Mouse (Mus musculus) heart, embryonic 16.5 days (tissue): ENCODE measurements around the gene Rffl. TPM values are rescaled to one million over a fixed set of nuclear protein-coding genes. Genes with fewer than 3 reads are reported as not detected.

ENCODE experiments used
- ATAC-seq: fragments of 200-750 bp; cut with Nextera tagmentation; replicated peaks from 2 replicates; pipeline ENCODE4 v1.8.0; 2017; ENCODE audit warnings: moderate number of reproducible peaks; ENCODE audit not compliant: insufficient read depth, low FRiP score; ENCODE audit errors: extremely low read depth
- H3K27ac ChIP-seq: fragments of 300-500 bp; sonication (generic); 2 replicates; pipeline ENCODE4 v1.5.1; 2014; ENCODE audit warnings: mild to moderate bottlenecking, low read length, control low read depth, moderate library complexity
- H3K27me3 ChIP-seq: fragments of 300-500 bp; sonication (generic); 2 replicates; pipeline ENCODE4 v1.6.1; 2014; ENCODE audit warnings: low read length, mixed read lengths; ENCODE audit not compliant: control insufficient read depth, insufficient read depth
- H3K36me3 ChIP-seq: fragments of 300-500 bp; sonication (generic); 2 replicates; pipeline ENCODE4 v1.6.1; 2014; ENCODE audit not compliant: control insufficient read depth, insufficient read depth
- H3K4me1 ChIP-seq: fragments of 300-500 bp; sonication (generic); 2 replicates; pipeline ENCODE4 v1.6.1; 2014; ENCODE audit warnings: low read length, mixed read lengths; ENCODE audit not compliant: control insufficient read depth, insufficient read depth
- H3K4me2 ChIP-seq: fragments of 300-500 bp; sonication (generic); 2 replicates; pipeline ENCODE4 v1.6.1; 2014; ENCODE audit warnings: low read depth, mild to moderate bottlenecking, control low read depth, low read length
- H3K4me3 ChIP-seq: fragments of 300-500 bp; sonication (generic); 2 replicates; pipeline ENCODE4 v1.5.1; 2014; ENCODE audit warnings: mild to moderate bottlenecking, control low read depth, low read length
- H3K9ac ChIP-seq: fragments of 300-500 bp; sonication (generic); 2 replicates; pipeline ENCODE4 v1.6.1; 2014; ENCODE audit warnings: low read length, control low read depth
- H3K9me3 ChIP-seq: fragments of 300-500 bp; sonication (generic); replicated peaks from 2 replicates; pipeline ENCODE4 v1.6.1; 2016; ENCODE audit warnings: low read length; ENCODE audit not compliant: control insufficient read depth
- WGBS: fragments of 180-500 bp; shearing (Covaris S2); extraction: QIAGEN DNeasy Blood & Tissue Kit; methylation state at CpG from one replicate; pipeline ENCODE4 v1.1.7; 2014; 5-methylcytosine and 5-hydroxymethylcytosine counted together
- polyA plus RNA-seq: library from polyadenylated mRNA; unstranded; fragments of >200 nt; fragmentation: Nextera tagmentation; extraction: Ambion mirVana; gene quantifications from 2 replicates; pipeline ENCODE4 v1.2.1, GENCODE M21; 2015

The Rffl gene
- polyA plus RNA-seq, 1 experiment from 2014 or later, result 5.5 TPM

- Histone ChIP-seq H3K27ac (no peak overlapping the region), H3K27me3 (no peaks in the 10 kb centered on the region), H3K36me3 (peaks cover 42% of the 10 kb centered on the region), H3K4me2 (no peak overlapping the region), H3K4me3 (no peak overlapping the region), H3K9me3 (no peaks in the 10 kb centered on the region), H3K9ac (no peak overlapping the region), H3K4me1 (peaks cover 15% of the 10 kb centered on the region)
- WGBS, result 54% methylated on average over 8 of the region's 8 CpGs
- ATAC-seq, result no peak
These were observed 33.9 kb upstream of the Rffl start for GRCm38 (mm10) chr11:82904952-82905351.

- H3K27me3 ChIP-seq, result no peaks in the 10 kb centered on the region
- H3K27ac ChIP-seq, result no peak overlapping the region
- H3K36me3 ChIP-seq, result peaks cover 42% of the 10 kb centered on the region
- ATAC-seq, result no peak
- H3K9me3 ChIP-seq, result no peaks in the 10 kb centered on the region
- H3K9ac ChIP-seq, result no peak overlapping the region
- H3K4me2 ChIP-seq, result no peak overlapping the region
- H3K4me3 ChIP-seq, result no peak overlapping the region
- H3K4me1 ChIP-seq, result no peaks in the 10 kb centered on the region
- WGBS, result 90% methylated on average over 20 of the region's 20 CpGs
These were observed 30.7 kb upstream of the Rffl start for GRCm38 (mm10) chr11:82901606-82902310.

- 89% methylated on average over 5 of the region's 5 CpGs for WGBS
- Histone ChIP-seq H3K4me1 (no peaks in the 10 kb centered on the region), H3K9ac (no peak overlapping the region), H3K27ac (no peak overlapping the region), H3K36me3 (peaks cover 35% of the 10 kb centered on the region), H3K9me3 (no peaks in the 10 kb centered on the region), H3K27me3 (no peaks in the 10 kb centered on the region), H3K4me2 (no peak overlapping the region), H3K4me3 (no peak overlapping the region)
- no peak for ATAC-seq
These were observed 28.7 kb upstream of the Rffl start for GRCm38 (mm10) chr11:82899720-82900119.

- no peak for ATAC-seq
These were observed 26.5 kb upstream of the Rffl start for GRCm38 (mm10) chr11:82897478-82897877.

GRCm38 (mm10) chr11:82891936-82892335, 20.9 kb upstream of the Rffl start, which contains the start of gene Fndc8:
TSS of gene Fndc8 (plus strand) at chr11:82892124.
- no peak within 1 kb of the TSS for H3K9ac ChIP-seq
- no peak within 1 kb of the TSS for H3K4me3 ChIP-seq
- H3K4me1 ChIP-seq, result peaks cover 12% of the 10 kb centered on the region
- H3K9me3 ChIP-seq, result no peaks in the 10 kb centered on the region
- no peaks in the 10 kb centered on the region for H3K36me3 ChIP-seq
- WGBS, result 40% methylated on average over 7 of the region's 7 CpGs
- H3K27ac ChIP-seq, result no peak within 1 kb of the TSS
- 0 out of 2 replicates have a peak, but pooled peaks cover 2% of the 10 kb centered on the region for H3K27me3 ChIP-seq
- no peak for ATAC-seq
- no peak within 1 kb of the TSS for H3K4me2 ChIP-seq

More at GRCm38 (mm10) chr11:82897478-82897877, 26.5 kb upstream of the Rffl start:
- Histone ChIP-seq H3K9me3 (no peaks in the 10 kb centered on the region), H3K4me1 (no peaks in the 10 kb centered on the region), H3K4me3 (no peak overlapping the region), H3K9ac (no peak overlapping the region), H3K27me3 (no peaks in the 10 kb centered on the region), H3K27ac (no peak overlapping the region), H3K36me3 (peaks cover 19% of the 10 kb centered on the region), H3K4me2 (no peak overlapping the region)
- WGBS, result 77% methylated on average over 10 of the region's 10 CpGs

- ATAC-seq, result peak; percentile 92
These were observed 19.3 kb upstream of the Rffl start, which contains the start of gene Rad51d for GRCm38 (mm10) chr11:82890342-82890762. TSS of gene Rad51d (minus strand) at chr11:82890614.

GRCm38 (mm10) chr11:82889524-82890341, 18.7 kb upstream of the Rffl start:
- Histone ChIP-seq H3K9ac (peak overlapping the region; percentile 74), H3K4me3 (peak overlapping the region; percentile 83), H3K36me3 (no peaks in the 10 kb centered on the region; the same call in 1 of the 2 replicates), H3K4me1 (peaks cover 12% of the 10 kb centered on the region), H3K9me3 (no peaks in the 10 kb centered on the region), H3K27me3 (0 out of 2 replicates have a peak, but pooled peaks cover 2% of the 10 kb centered on the region), H3K27ac (peak overlapping the region; percentile 34), H3K4me2 (peak overlapping the region; percentile 95)
- ATAC-seq, result peak; percentile 43
- WGBS, result 3% methylated on average over 31 of the region's 31 CpGs

More at GRCm38 (mm10) chr11:82890342-82890762, 19.3 kb upstream of the Rffl start, which contains the start of gene Rad51d:
- Histone ChIP-seq H3K9ac (peak within 1 kb of the TSS; percentile 74), H3K36me3 (no peaks in the 10 kb centered on the region; the same call in 1 of the 2 replicates), H3K27me3 (0 out of 2 replicates have a peak, but pooled peaks cover 2% of the 10 kb centered on the region), H3K27ac (peak within 1 kb of the TSS; percentile 34), H3K4me2 (peak within 1 kb of the TSS; percentile 95), H3K4me3 (peak within 1 kb of the TSS; percentile 83), H3K4me1 (peaks cover 12% of the 10 kb centered on the region), H3K9me3 (no peaks in the 10 kb centered on the region)
- under 1% methylated on average over 25 of the region's 26 CpGs for WGBS

- 46% methylated on average over 10 of the region's 10 CpGs for WGBS
- H3K9ac ChIP-seq, result peak overlapping the region; percentile 3; the same call in 1 of the 2 replicates
- no peaks in the 10 kb centered on the region for H3K9me3 ChIP-seq
- peaks cover 12% of the 10 kb centered on the region for H3K4me1 ChIP-seq
- no peaks in the 10 kb centered on the region; the same call in 1 of the 2 replicates for H3K36me3 ChIP-seq
- H3K4me3 ChIP-seq, result no peak overlapping the region
- no peak for ATAC-seq
- peak overlapping the region; percentile 28; the same call in 1 of the 2 replicates for H3K4me2 ChIP-seq
- H3K27me3 ChIP-seq, result 0 out of 2 replicates have a peak, but pooled peaks cover 2% of the 10 kb centered on the region
- no peak overlapping the region for H3K27ac ChIP-seq
These were observed 17.5 kb upstream of the Rffl start for GRCm38 (mm10) chr11:82888491-82888946.
